Mouse (Mus musculus) liver, embryonic 15.5 days (tissue): ENCODE results near the gene Arap1. TPM values are rescaled to one million over a fixed set of nuclear protein-coding genes. Genes with fewer than 3 reads are reported as not detected.
A peak's percentile ranks its signal among the peaks of the same experiment; 100 is the strongest.

ENCODE experiments used
- ATAC-seq: fragments of 200-750 bp; cut with Nextera tagmentation; 2 replicates; pipeline ENCODE4 v1.8.0; 2017; ENCODE audit warnings: moderate number of reproducible peaks, mild to moderate bottlenecking, moderate library complexity; ENCODE audit not compliant: insufficient read depth
- H3K27ac ChIP-seq: fragments of 300-500 bp; sonication (generic); replicated peaks from 2 replicates; pipeline ENCODE4 v1.5.1; 2015; ENCODE audit warnings: mild to moderate bottlenecking, inconsistent platforms
- H3K27me3 ChIP-seq: fragments of 300-500 bp; sonication (generic); 2 replicates; pipeline ENCODE4 v1.6.1; 2015; ENCODE audit warnings: mild to moderate bottlenecking, inconsistent platforms
- H3K36me3 ChIP-seq: fragments of 300-500 bp; sonication (generic); replicated peaks from 2 replicates; pipeline ENCODE4 v1.6.1; 2015; ENCODE audit warnings: moderate library complexity, mild to moderate bottlenecking, inconsistent platforms
- H3K4me1 ChIP-seq: fragments of 300-500 bp; sonication (generic); replicated peaks from 2 replicates; pipeline ENCODE4 v1.6.1; 2015; ENCODE audit warnings: inconsistent platforms
- H3K4me2 ChIP-seq: fragments of 300-500 bp; sonication (generic); 2 replicates; pipeline ENCODE4 v1.6.1; 2015; ENCODE audit warnings: moderate library complexity, mild to moderate bottlenecking, inconsistent platforms
- H3K4me3 ChIP-seq: fragments of 300-500 bp; sonication (generic); replicated peaks from 2 replicates; pipeline ENCODE4 v1.5.1; 2015; ENCODE audit warnings: mild to moderate bottlenecking, inconsistent platforms
- H3K9ac ChIP-seq: fragments of 300-500 bp; sonication (generic); 2 replicates; pipeline ENCODE4 v1.6.1; 2015; ENCODE audit warnings: moderate library complexity, mild to moderate bottlenecking, inconsistent platforms
- H3K9me3 ChIP-seq: fragments of 300-500 bp; sonication (generic); replicated peaks from 2 replicates; pipeline ENCODE4 v1.6.1; 2016; ENCODE audit warnings: inconsistent platforms
- WGBS: fragments of 180-500 bp; shearing (Covaris S2); methylation state at CpG from one replicate; pipeline ENCODE4 v1.1.7; 2015; ENCODE audit warnings: mixed read lengths; ENCODE audit not compliant: insufficient replicate concordance; 5-methylcytosine and 5-hydroxymethylcytosine counted together
- polyA plus RNA-seq: library from polyadenylated mRNA; unstranded; fragments of >200 nt; fragmentation: Nextera tagmentation; extraction: Ambion mirVana; gene quantifications from 2 replicates; pipeline ENCODE4 v1.2.1, GENCODE M21; 2015

The Arap1 gene
- polyA plus RNA-seq, 1 experiment from 2014 or later = 14.5 TPM

DNA sequence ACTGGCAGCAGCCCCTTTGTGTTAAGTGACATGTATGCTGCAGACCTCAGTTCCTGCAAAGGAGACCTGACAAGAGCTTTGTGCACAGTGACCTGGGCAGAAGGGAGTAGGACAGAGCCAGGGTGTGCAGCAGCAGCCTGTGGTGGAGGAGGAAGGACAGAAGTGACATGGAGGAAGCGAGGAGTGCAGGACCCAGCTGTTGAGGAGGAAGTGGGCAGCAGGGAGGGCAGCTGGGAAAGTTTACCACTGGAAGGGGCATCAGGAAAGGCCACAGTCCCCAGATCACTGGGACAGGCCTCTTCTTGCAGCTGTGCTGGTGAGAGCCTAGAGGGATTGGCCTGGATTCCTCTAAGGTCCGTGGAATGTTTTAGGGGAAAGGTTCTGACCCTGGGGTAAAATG is 31.9 kb downstream of the Arap1 start:
- H3K4me3 ChIP-seq = no peak overlapping the region
- no peak for ATAC-seq
- peaks cover 12% of the 10 kb centered on the region; the same call in 1 of the 2 replicates for H3K36me3 ChIP-seq
- peaks cover 54% of the 10 kb centered on the region for H3K4me1 ChIP-seq
- peak overlapping the region; percentile 63 for H3K27ac ChIP-seq
- no peaks in the 10 kb centered on the region for H3K27me3 ChIP-seq
- H3K9me3 ChIP-seq = no peaks in the 10 kb centered on the region
- WGBS = 45% methylated on average over 2 of the region's 2 CpGs
- H3K9ac ChIP-seq = no peak overlapping the region
- H3K4me2 ChIP-seq = peak overlapping the region; percentile 56; the same call in 1 of the 2 replicates

DNA sequence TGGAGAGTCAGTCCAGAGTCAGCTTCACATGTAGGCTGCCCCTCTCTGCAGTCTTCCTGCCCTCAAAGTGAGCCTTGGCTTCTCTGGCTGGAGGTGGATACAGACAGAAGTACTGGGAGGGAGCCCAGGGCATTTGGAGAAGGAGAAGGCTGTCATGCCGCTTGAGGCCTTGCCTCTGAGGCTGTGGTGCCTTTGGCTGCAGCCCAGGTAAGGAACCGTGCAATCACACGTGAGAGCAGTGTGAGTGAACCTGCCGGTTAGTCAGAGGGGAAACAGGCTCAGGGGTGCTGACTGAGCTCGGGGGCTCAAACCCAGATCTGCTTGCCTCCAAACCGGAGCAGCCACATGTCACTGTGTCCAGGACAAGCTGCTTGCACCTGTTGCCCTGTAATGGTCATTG is 33.6 kb downstream of the Arap1 start:
- Histone ChIP-seq H3K4me2 (no peak overlapping the region), H3K9ac (no peak overlapping the region), H3K4me1 (peaks cover 70% of the 10 kb centered on the region), H3K9me3 (no peaks in the 10 kb centered on the region), H3K36me3 (peaks cover under 1% of the 10 kb centered on the region; the same call in 1 of the 2 replicates), H3K27ac (no peak overlapping the region), H3K4me3 (no peak overlapping the region), H3K27me3 (no peaks in the 10 kb centered on the region)
- no peak for ATAC-seq
- 70% methylated on average over 6 of the region's 6 CpGs for WGBS

DNA sequence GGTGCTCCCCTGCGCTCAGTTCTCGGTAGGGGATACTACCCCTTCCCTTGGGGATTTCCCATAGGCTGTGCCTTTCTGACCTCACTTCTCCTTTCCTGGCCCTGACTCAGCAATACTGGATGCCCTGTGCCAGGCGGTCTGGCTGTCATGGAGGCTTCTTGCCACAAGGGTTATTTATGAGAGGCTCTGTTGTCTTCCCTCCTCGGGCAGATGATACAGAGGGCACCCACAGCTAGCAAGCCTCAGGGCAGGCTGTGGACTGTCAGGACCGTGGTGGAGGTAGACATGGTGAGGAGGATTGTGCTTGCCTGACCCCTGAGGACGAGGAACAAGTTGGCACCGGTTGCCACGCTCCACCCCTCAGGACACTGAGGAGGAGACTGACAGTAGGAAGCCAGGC is 34.5 kb downstream of the Arap1 start:
- H3K9ac ChIP-seq = no peak overlapping the region
- H3K27me3 ChIP-seq = no peaks in the 10 kb centered on the region
- H3K4me3 ChIP-seq = no peak overlapping the region
- H3K27ac ChIP-seq = no peak overlapping the region
- ATAC-seq = no peak
- no peak overlapping the region for H3K4me2 ChIP-seq
- 37% methylated on average over 8 of the region's 8 CpGs for WGBS
- no peaks in the 10 kb centered on the region for H3K9me3 ChIP-seq
- H3K36me3 ChIP-seq = peaks cover 7% of the 10 kb centered on the region; the same call in 1 of the 2 replicates
- H3K4me1 ChIP-seq = peaks cover 65% of the 10 kb centered on the region

DNA sequence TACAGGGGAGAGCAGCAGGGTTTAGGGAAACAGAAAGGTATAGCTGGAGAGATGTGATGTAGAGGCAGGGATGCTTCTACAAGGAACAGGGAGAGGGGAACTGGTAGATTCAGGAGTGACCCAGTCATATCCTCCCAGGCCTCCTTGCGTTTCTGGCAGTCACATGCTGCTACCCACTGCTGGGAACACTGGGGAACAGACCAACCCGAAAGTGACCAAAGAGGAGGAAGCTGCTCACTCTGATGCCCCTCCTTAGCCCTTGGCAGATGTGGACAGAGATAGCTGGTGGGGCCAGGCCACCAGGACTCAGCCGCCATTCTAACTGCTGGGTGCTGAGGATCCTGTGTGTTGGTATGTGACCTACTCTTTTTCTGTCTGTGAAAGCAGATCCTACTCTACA is 35.9 kb downstream of the Arap1 start:
- no peak overlapping the region for H3K4me3 ChIP-seq
- H3K9me3 ChIP-seq = no peaks in the 10 kb centered on the region
- WGBS = 13% methylated on average over 3 of the region's 3 CpGs
- peaks cover 21% of the 10 kb centered on the region; the same call in 1 of the 2 replicates for H3K36me3 ChIP-seq
- no peak for ATAC-seq
- H3K9ac ChIP-seq = no peak overlapping the region
- no peak overlapping the region for H3K4me2 ChIP-seq
- peaks cover 51% of the 10 kb centered on the region for H3K4me1 ChIP-seq
- H3K27ac ChIP-seq = no peak overlapping the region
- no peaks in the 10 kb centered on the region for H3K27me3 ChIP-seq

DNA sequence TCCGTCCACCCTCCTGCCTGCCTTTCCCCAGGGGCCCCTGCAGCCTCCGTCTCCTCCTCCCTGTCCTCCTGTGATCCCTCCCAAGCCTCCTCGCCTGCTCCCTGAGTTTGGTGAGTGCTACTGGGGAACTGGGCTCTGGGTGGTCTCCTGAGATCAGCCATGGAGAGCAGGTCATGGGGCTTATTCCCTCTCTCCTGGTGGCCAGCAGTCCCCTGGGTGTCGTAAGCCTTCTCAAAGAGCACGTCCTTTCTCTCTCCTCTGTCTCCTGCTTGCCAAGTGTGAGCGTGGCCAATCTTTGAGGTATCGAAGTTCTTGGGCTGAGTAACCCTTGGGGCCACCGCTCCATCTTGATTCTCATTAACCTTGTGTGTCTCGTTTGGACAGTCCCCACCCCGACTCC is 37.1 kb downstream of the Arap1 start:
- H3K9me3 ChIP-seq = no peaks in the 10 kb centered on the region
- H3K4me2 ChIP-seq = no peak overlapping the region
- H3K36me3 ChIP-seq = peaks cover 32% of the 10 kb centered on the region; the same call in 1 of the 2 replicates
- H3K4me1 ChIP-seq = peaks cover 39% of the 10 kb centered on the region
- no peak for ATAC-seq
- peak overlapping the region; percentile 45; the same call in 1 of the 2 replicates for H3K27ac ChIP-seq
- H3K27me3 ChIP-seq = no peaks in the 10 kb centered on the region
- no peak overlapping the region for H3K9ac ChIP-seq
- no peak overlapping the region for H3K4me3 ChIP-seq
- WGBS = 55% methylated on average over 10 of the region's 10 CpGs

DNA sequence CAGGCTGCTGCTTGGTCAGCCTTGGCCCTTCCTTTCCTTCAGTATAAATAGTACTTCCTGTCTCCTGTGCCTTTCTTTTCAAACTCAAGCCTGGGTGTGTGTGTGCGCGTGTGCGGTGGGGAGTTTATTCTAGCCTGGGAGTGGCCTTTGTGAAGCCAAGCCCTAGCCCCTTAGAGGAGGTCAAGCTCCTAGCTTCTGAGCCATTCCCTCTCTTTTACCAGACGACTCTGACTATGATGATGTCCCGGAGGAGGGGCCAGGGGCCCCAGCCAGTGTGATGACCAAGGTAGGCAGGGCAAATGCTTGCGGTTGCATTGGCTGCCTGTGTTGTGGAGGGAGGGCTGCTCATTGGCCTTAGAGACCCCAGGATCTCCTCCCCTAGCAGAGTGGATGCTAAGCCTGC is 37.5 kb downstream of the Arap1 start:
- H3K36me3 ChIP-seq = peaks cover 36% of the 10 kb centered on the region; the same call in 1 of the 2 replicates
- H3K4me3 ChIP-seq = no peak overlapping the region
- peak overlapping the region; percentile 1; the same call in 1 of the 2 replicates for H3K4me2 ChIP-seq
- 25% methylated on average over 6 of the region's 6 CpGs for WGBS
- no peaks in the 10 kb centered on the region for H3K9me3 ChIP-seq
- peaks cover 38% of the 10 kb centered on the region for H3K4me1 ChIP-seq
- no peaks in the 10 kb centered on the region for H3K27me3 ChIP-seq
- no peak overlapping the region for H3K9ac ChIP-seq
- peak; percentile 14; the same call in 1 of the 2 replicates for ATAC-seq
- H3K27ac ChIP-seq = no peak overlapping the region; the same call in 1 of the 2 replicates

DNA sequence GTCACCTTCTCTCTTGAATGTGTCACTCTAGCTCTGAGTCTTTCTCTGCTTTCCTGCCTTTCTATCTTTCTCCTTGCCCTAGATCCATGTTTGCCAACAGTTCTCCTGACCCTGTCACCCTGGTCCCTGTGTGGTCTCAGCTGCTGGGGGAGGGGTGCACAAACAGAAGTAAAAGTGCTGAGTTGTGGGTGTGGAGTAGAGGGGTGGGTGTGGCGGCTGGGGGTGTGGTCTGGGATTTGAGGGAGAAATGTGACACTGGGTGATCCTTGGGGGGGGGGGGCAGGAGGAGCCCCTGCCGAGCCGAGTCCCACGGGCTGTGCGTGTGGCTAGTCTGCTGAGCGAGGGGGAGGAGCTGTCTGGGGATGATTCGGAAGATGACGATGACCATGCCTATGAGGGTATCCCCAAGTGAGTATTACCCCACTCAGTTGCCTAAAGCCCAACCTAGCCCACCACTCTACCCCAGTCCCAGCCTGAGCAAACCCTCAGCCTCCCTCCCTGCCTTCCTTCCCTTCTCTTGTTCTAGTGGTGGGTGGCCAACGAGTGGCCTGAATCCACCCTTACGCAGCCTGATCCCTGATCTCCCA is 38.1 kb downstream of the Arap1 start:
- peaks cover 36% of the 10 kb centered on the region; the same call in 1 of the 2 replicates for H3K36me3 ChIP-seq
- peak overlapping the region; percentile 1; the same call in 1 of the 2 replicates for H3K4me2 ChIP-seq
- no peaks in the 10 kb centered on the region for H3K27me3 ChIP-seq
- 67% methylated on average over 10 of the region's 10 CpGs for WGBS
- H3K27ac ChIP-seq = no peak overlapping the region; the same call in 1 of the 2 replicates
- no peak overlapping the region for H3K9ac ChIP-seq
- H3K4me1 ChIP-seq = peaks cover 38% of the 10 kb centered on the region
- no peaks in the 10 kb centered on the region for H3K9me3 ChIP-seq
- peak; percentile 19; the same call in 1 of the 2 replicates for ATAC-seq
- H3K4me3 ChIP-seq = no peak overlapping the region

DNA sequence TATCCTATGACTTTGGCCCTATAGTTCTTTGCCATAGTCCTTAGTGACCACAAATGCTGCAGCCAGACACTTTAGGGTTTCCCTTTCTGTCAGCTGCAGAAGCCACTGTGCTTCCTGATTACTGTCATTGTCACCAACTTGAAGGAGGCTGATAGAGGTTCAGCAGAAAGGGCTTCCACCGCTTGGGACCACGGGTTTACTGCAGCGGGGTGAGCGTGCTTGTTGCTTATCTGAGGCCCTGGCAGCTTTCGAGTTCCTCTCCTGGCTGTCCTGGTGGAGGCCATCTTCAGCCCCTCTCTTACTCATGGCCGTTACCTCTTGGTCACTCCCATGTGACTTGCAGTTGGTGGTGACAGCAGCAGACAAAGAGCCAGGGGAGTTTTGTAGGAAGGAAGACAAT is 41.4 kb downstream of the Arap1 start:
- H3K9me3 ChIP-seq = no peaks in the 10 kb centered on the region
- H3K27me3 ChIP-seq = no peaks in the 10 kb centered on the region
- H3K4me2 ChIP-seq = no peak overlapping the region
- H3K4me3 ChIP-seq = no peak overlapping the region
- peaks cover 52% of the 10 kb centered on the region; the same call in 1 of the 2 replicates for H3K36me3 ChIP-seq
- 11% methylated on average over 6 of the region's 6 CpGs for WGBS
- ATAC-seq = no peak
- H3K27ac ChIP-seq = no peak overlapping the region
- H3K9ac ChIP-seq = no peak overlapping the region
- peaks cover 19% of the 10 kb centered on the region for H3K4me1 ChIP-seq

DNA sequence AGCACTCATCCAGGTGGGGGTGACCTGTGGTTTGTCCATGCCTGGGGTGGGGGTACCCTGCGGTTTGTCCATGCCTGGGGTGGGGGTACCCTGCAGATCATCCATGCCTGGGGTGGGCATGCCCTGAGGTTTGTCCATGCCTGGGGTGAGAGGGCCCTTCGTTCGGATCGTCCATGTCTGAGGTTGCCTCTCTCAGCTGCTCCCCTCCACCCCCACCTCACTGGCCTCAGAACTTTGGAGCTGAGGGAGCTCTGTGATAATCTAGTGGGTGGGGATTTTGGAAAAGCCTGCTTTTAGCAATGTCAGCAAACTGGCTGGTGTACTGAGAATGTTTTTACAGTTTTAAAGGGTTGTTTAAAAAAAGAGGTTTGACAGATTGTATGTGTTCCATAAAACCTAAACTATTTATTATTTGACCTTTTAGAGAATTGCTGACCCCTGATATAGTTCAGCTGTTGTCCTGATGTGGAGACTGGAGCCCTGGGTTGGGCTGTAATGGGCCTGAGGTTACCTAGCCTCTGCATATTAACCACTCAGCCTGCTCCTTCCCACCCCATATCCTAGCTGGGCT is 44.1 kb downstream of the Arap1 start:
- no peak overlapping the region for H3K4me2 ChIP-seq
- no peaks in the 10 kb centered on the region for H3K9me3 ChIP-seq
- no peaks in the 10 kb centered on the region for H3K4me1 ChIP-seq
- peaks cover 55% of the 10 kb centered on the region for H3K36me3 ChIP-seq
- no peak overlapping the region for H3K27ac ChIP-seq
- H3K9ac ChIP-seq = no peak overlapping the region
- H3K4me3 ChIP-seq = no peak overlapping the region
- ATAC-seq = no peak
- 78% methylated on average over 4 of the region's 4 CpGs for WGBS
- no peaks in the 10 kb centered on the region for H3K27me3 ChIP-seq

DNA sequence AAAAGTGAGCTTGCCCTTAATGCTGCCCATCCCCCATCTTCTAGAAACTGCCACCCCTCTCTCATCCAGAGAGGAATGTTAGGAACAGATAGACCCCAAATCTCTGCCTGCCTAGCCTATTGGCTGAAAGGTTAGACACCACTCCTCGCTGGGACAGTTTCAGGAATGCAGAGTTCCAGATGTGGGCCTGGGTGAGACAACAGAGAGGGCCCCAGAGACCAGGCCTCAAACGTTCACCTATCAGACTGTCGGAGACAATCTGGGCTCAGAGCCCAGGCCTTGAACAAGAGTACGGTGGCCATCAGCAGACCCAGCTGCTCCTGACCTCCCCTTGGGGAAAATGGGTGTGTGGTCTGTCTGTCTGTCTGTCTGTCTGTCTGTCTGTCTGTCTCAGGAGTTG is 45.1 kb downstream of the Arap1 start:
- Histone ChIP-seq H3K9ac (no peak overlapping the region), H3K4me3 (no peak overlapping the region), H3K4me1 (no peaks in the 10 kb centered on the region), H3K27me3 (no peaks in the 10 kb centered on the region), H3K27ac (0 out of 2 replicates have a peak overlapping the region, but pooled peaks have one; percentile 19), H3K9me3 (no peaks in the 10 kb centered on the region), H3K36me3 (peaks cover 56% of the 10 kb centered on the region), H3K4me2 (no peak overlapping the region)
- WGBS = 67% methylated on average over 4 of the region's 4 CpGs
- ATAC-seq = no peak

DNA sequence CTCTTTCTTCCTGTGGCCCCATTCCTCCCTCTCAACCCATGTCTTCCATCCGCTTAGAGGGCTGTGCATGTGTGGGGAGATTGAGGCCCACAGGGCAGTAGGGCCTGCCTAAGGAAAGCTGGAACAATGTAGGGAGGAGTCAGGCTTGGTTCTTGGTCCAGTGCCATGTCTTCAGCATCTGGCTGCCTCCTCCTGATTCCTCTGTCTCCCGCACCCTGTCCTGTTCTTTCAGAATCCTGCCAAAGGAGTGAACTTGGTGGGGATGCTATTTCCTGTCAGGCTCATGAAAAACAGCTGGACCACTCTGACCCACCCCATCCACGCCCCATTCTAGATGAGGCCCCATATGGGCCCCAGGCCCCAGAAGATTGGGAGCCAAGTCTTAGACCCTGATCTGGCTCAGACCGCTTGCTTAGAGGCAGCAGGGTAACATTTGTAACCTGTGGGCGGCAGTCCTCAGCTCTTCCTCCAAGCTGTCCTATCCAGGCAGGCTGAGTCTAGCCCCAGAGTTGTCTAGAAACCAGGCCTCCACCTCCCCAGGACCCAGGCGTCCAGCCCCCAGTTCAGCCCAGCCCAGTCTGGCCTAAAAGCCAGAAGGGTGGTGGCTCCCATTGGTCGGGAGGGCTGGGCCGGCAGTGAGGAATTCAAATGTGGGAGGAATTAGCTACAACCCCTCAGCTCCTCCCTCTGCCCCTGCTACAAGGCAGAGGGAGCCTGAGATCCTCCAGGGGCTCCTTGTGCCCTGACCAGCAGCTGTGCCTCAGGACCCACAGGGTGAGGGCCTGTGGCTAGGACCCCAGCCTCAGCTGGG is 46.0 kb downstream of the Arap1 start:
- no peaks in the 10 kb centered on the region for H3K4me1 ChIP-seq
- ATAC-seq = peak; percentile 36
- H3K9me3 ChIP-seq = no peaks in the 10 kb centered on the region
- 0 out of 2 replicates have a peak overlapping the region, but pooled peaks have one; percentile 19 for H3K27ac ChIP-seq
- H3K9ac ChIP-seq = no peak overlapping the region
- no peaks in the 10 kb centered on the region for H3K27me3 ChIP-seq
- WGBS = 62% methylated on average over 8 of the region's 8 CpGs
- no peak overlapping the region for H3K4me3 ChIP-seq
- H3K4me2 ChIP-seq = no peak overlapping the region
- peaks cover 56% of the 10 kb centered on the region for H3K36me3 ChIP-seq
